Mouse (Mus musculus) left cerebral cortex, postnatal 36 days (tissue): ENCODE data around the gene Gtpbp1. TPM values are rescaled to one million over a fixed set of nuclear protein-coding genes. Genes with fewer than 3 reads are reported as not detected.
"Not testable (repeated sequence)": the region's sequence is repeated elsewhere in the genome, so short reads cannot be mapped to it uniquely, and the experiment has no call there.

Source experiments
- DNase-seq, 2 experiments: peaks; one replicate each; pipeline ENCODE4 v3.0.0; 2021 to 2022; ENCODE audit warnings: low spot score in 2 of 2, mixed read lengths in 1 of 2
- intact Hi-C: fragments of 180-260 bp; cut with DNase I; formaldehyde crosslinking; loops from one replicate; pipeline ENCODE4 v1.15.1; 2025
- total RNA-seq, 2 experiments: library from RNA; stranded (reverse); gene quantifications; 2 replicates each; pipeline ENCODE4 v1.2.3; 2021

The Gtpbp1 gene
- total RNA-seq = 10 to 100 TPM; 45.1 to 47.1 TPM

GRCm38 (mm10) chr15:79690426-79691022 is at the start of gene Gtpbp1:
Gene Gtpbp1, plus strand, starts transcription at chr15:79690845.
- peak; percentile 97 to 98 for DNase-seq
- intact Hi-C loops = no loop called here

- intact Hi-C loops = no loop called here
- DNase-seq = peak; percentile 28 to 54
Measured at GRCm38 (mm10) chr15:79641135-79641817, 49.4 kb upstream of the Gtpbp1 start.

- intact Hi-C loops = no loop called here
- DNase-seq = no peak
Measured at GRCm38 (mm10) chr15:79645483-79645882, 45.2 kb upstream of the Gtpbp1 start.

- peak in 1 of 2 experiments; percentile 35 for DNase-seq
- intact Hi-C loops = no loop called here
Measured at GRCm38 (mm10) chr15:79648130-79648529, 42.5 kb upstream of the Gtpbp1 start.

GRCm38 (mm10) chr15:79650569-79650968 is 40.1 kb upstream of the Gtpbp1 start:
- intact Hi-C loops = loop anchor here (10.0 kb wide), 1 partner anchor 426 kb away; the partner anchor contains the start of genes Gm49486 and Pick1
- no peak for DNase-seq

- no peak for DNase-seq
- intact Hi-C loops = loop anchor here (10.0 kb wide), 1 partner anchor 427 kb away; the partner anchor contains the start of genes Gm49486 and Pick1
Measured at GRCm38 (mm10) chr15:79651481-79651880, 39.2 kb upstream of the Gtpbp1 start.

- peak; percentile 48 to 62 for DNase-seq
- intact Hi-C loops = loop anchor here (10.0 kb wide), 1 partner anchor 432 kb away; the partner anchor contains the start of genes Gm49486 and Pick1
Measured at GRCm38 (mm10) chr15:79656451-79656850, 34.2 kb upstream of the Gtpbp1 start.

GRCm38 (mm10) chr15:79657837-79658530 is 32.7 kb upstream of the Gtpbp1 start:
- peak; percentile 78 to 83 for DNase-seq
- intact Hi-C loops = loop anchor here (10.0 kb wide), 1 partner anchor 433 kb away; the partner anchor contains the start of genes Gm49486 and Pick1

GRCm38 (mm10) chr15:79658531-79659375 is 31.9 kb upstream of the Gtpbp1 start, which contains the start of the genes Fam227a and Cby1:
Gene Fam227a, minus strand, starts transcription at chr15:79658956.
Gene Cby1, plus strand, starts transcription at chr15:79659199.
- intact Hi-C loops = loop anchor here (10.0 kb wide), 1 partner anchor 434 kb away; the partner anchor contains the start of genes Gm49486 and Pick1
- DNase-seq = peak; percentile 97 to 98

- no peak for DNase-seq
- intact Hi-C loops = no loop called here
Measured at GRCm38 (mm10) chr15:79661852-79662251, 28.8 kb upstream of the Gtpbp1 start.

GRCm38 (mm10) chr15:79664666-79665065 is 26.0 kb upstream of the Gtpbp1 start:
- peak in 1 of 2 experiments; percentile 32 for DNase-seq

GRCm38 (mm10) chr15:79669195-79669594 is 21.4 kb upstream of the Gtpbp1 start:
- DNase-seq = no peak

More at GRCm38 (mm10) chr15:79664666-79665065, 26.0 kb upstream of the Gtpbp1 start:
- intact Hi-C loops = no loop called here

GRCm38 (mm10) chr15:79670249-79670971 is 20.2 kb upstream of the Gtpbp1 start, which contains the start of gene Tomm22:
Gene Tomm22, plus strand, starts transcription at chr15:79670861.
- DNase-seq = peak; percentile 87 to 91
- intact Hi-C loops = loop anchor here (2.0 kb wide), 1 partner anchor 16 kb away; the partner anchor contains the start of gene Josd1

More at GRCm38 (mm10) chr15:79669195-79669594, 21.4 kb upstream of the Gtpbp1 start:
- intact Hi-C loops = no loop called here

GRCm38 (mm10) chr15:79670972-79671299 is 19.7 kb upstream of the Gtpbp1 start:
- intact Hi-C loops = loop anchor here (2.0 kb wide), 1 partner anchor 16 kb away; the partner anchor contains the start of gene Josd1
- no peak for DNase-seq

- not testable (repeated sequence) for DNase-seq
- intact Hi-C loops = loop anchor here (2.0 kb wide), 1 partner anchor 15 kb away; the partner anchor contains the start of gene Josd1
Measured at GRCm38 (mm10) chr15:79671828-79672348, 18.8 kb upstream of the Gtpbp1 start.

- DNase-seq = no peak
- intact Hi-C loops = no loop called here
Measured at GRCm38 (mm10) chr15:79677936-79678335, 12.7 kb upstream of the Gtpbp1 start.

GRCm38 (mm10) chr15:79681973-79682372 is 8.7 kb upstream of the Gtpbp1 start:
- intact Hi-C loops = no loop called here
- DNase-seq = no peak

GRCm38 (mm10) chr15:79683146-79683545 is 7.5 kb upstream of the Gtpbp1 start:
- intact Hi-C loops = no loop called here

More at GRCm38 (mm10) chr15:79683146-79683545, 7.5 kb upstream of the Gtpbp1 start:
- DNase-seq = no peak
